12 mouse cellular contexts compared by ENCODE assay signal in genomic region chr15:90082175-90082951, GRCm38 (mm10).
DNase-seq lines count a peak whose midpoint lies in the region.
"Had no signal": no experiment of that assay in that cellular context is flagged by ENCODE, and none has a peak within 500 bp of the region (broad histone marks: within the 10 kb centered on the region; RNA-seq: fewer than 3 reads in every experiment).

No protein-coding gene starts in this region.

- DNase-seq in gastrocnemius, adult 18-20 months (ENCODE audit: low spot score), result peak; percentile 49
- no peak for DNase-seq in gastrocnemius, postnatal 10 days
- DNase-seq in kidney, postnatal 4 days, result peak; percentile 16 to 30
- DNase-seq in kidney, postnatal 25 days, result no peak
- peak; percentile 31 for DNase-seq in Muller cell, postnatal 12 days (ENCODE audit: inconsistent ontology term)
- peak; percentile 11 for DNase-seq in gastrocnemius, postnatal 25 days
- DNase-seq in right cerebral cortex, adult 2 months (ENCODE audit: low spot score in 2 of 2), result no peak
- DNase-seq in cerebellum, postnatal 25 days, result no peak
- DNase-seq: cerebellum, postnatal 14 days; lung, postnatal 4 days; right cerebral cortex, postnatal 25 days; thymus, adult 2 months had no signal

Comparison
In these comparisons a context has a peak if more than half of its experiments do, and no peak if none do; other contexts are left out.
1. DNase-seq: peak in gastrocnemius, adult 18-20 months (single experiment), kidney, postnatal 4 days (2 of 2), Muller cell, postnatal 12 days (single experiment) and gastrocnemius, postnatal 25 days (single experiment); none in gastrocnemius, postnatal 10 days (single experiment), kidney, postnatal 25 days (0 of 2), right cerebral cortex, adult 2 months (0 of 2) and cerebellum, postnatal 25 days (0 of 2).